Mouse (Mus musculus): ENCODE data around the gene Nfyc.

The Nfyc gene

GRCm38 (mm10) chr4:120747941-120748866, 83.2 kb downstream of the Nfyc start, which contains the start of gene Kcnq4:
Gene Kcnq4 (minus strand): TSS chr4:120748612.
- DNase-seq = no peak

GRCm38 (mm10) chr4:120747243-120747792, 84.1 kb downstream of the Nfyc start:
- no peak for DNase-seq

GRCm38 (mm10) chr4:120746552-120747150, 84.7 kb downstream of the Nfyc start:
- DNase-seq = no peak

- no peak for DNase-seq
These were observed 85.4 kb downstream of the Nfyc start for GRCm38 (mm10) chr4:120745731-120746551.

- no peak for DNase-seq
These were observed 87.7 kb downstream of the Nfyc start for GRCm38 (mm10) chr4:120743636-120744035.

- DNase-seq = no peak
These were observed 90.1 kb downstream of the Nfyc start for GRCm38 (mm10) chr4:120741303-120741702.

- no peak for DNase-seq
These were observed 97.3 kb downstream of the Nfyc start for GRCm38 (mm10) chr4:120734012-120734622.

- DNase-seq = no peak
These were observed 98.6 kb downstream of the Nfyc start for GRCm38 (mm10) chr4:120732737-120733136.

GRCm38 (mm10) chr4:120731030-120731644, 100.2 kb downstream of the Nfyc start:
- peak; percentile 51 to 68 for DNase-seq

GRCm38 (mm10) chr4:120730574-120730973, 100.8 kb downstream of the Nfyc start:
- DNase-seq = no peak

- DNase-seq = peak; percentile 22 to 26
These were observed 101.2 kb downstream of the Nfyc start for GRCm38 (mm10) chr4:120730146-120730545.

- DNase-seq = no peak
These were observed 101.9 kb downstream of the Nfyc start for GRCm38 (mm10) chr4:120729441-120729840.

- no peak for DNase-seq
These were observed 103.5 kb downstream of the Nfyc start for GRCm38 (mm10) chr4:120727842-120728241.

- no peak for DNase-seq
These were observed 105.2 kb downstream of the Nfyc start for GRCm38 (mm10) chr4:120726174-120726573.

GRCm38 (mm10) chr4:120725516-120726090, 105.8 kb downstream of the Nfyc start:
- DNase-seq = no peak

GRCm38 (mm10) chr4:120721574-120721973, 109.8 kb downstream of the Nfyc start:
- DNase-seq = no peak

GRCm38 (mm10) chr4:120719152-120719551, 112.2 kb downstream of the Nfyc start:
- no peak for DNase-seq

GRCm38 (mm10) chr4:120717591-120717990, 113.8 kb downstream of the Nfyc start:
- DNase-seq = no peak

- no peak for DNase-seq
These were observed 114.6 kb downstream of the Nfyc start for GRCm38 (mm10) chr4:120716765-120717164.

- DNase-seq = peak; percentile 54 to 62
These were observed 115.2 kb downstream of the Nfyc start for GRCm38 (mm10) chr4:120716141-120716571.

GRCm38 (mm10) chr4:120713856-120714497, 117.4 kb downstream of the Nfyc start:
- no peak for DNase-seq

All from kidney, adult 8-10 months (tissue).